Mouse (Mus musculus) left cerebral cortex, postnatal 36 days (tissue): Measurements from ENCODE around the gene Fto. TPM values are rescaled to one million over a fixed set of nuclear protein-coding genes. Genes with fewer than 3 reads are reported as not detected.

Experiments
- DNase-seq, 2 experiments: peaks; one replicate each; pipeline ENCODE4 v3.0.0; 2021 to 2022; ENCODE audit warnings: low spot score in 2 of 2, mixed read lengths in 1 of 2
- intact Hi-C: fragments of 180-260 bp; cut with DNase I; formaldehyde crosslinking; loops from one replicate; pipeline ENCODE4 v1.15.1; 2025
- total RNA-seq, 2 experiments: library from RNA; stranded (reverse); gene quantifications; 2 replicates each; pipeline ENCODE4 v1.2.3; 2021

Gene Fto
- 100 to 1,000 TPM; 153 to 156 TPM for total RNA-seq

DNA sequence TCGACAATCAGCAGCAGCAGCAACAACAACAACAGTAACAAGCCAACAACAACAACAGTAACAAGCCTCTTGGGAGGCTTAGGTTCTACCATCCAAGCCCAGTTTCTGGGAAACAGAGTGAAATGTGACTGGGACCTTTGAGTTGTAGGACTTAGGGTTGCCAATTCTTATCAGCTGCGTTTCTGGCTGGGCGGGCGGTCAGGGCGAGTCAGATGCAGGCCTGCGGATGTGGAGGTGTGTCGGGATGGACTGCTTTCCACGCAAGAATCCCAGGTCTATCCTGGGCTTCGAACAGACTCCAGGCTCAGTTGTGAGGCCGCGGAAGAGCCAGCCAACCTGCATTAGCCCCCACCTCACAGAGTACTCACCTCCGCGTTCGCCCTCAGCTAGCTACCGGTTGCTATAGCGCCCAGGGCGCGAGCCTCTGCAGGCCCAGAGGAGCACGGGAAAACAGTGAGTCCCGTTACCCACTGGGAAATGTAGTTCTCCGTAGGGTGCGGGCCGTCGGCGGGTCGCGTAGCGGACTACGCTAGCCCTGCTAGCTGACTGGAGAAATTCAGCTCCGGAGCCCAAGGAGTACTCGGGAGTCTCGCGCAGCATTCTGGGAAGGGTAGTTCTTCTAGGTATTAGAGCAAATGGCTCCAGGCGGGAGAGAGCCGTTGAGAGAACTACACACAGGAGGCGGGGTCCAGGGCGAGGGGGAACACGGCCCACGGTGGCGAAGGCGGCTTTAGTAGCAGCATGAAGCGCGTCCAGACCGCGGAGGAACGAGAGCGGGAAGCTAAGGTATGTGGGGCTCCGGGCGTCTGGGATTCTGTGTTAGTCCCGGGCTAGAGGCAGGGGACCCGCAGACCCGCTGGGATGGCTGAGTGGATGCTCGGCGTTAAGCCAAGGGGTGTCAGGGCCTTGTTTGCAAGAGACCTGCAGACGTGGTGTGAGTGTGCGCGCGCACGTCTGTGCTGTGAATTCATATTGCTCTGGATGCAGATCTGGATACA, at the start of gene Fto, which contains the start of gene Rpgrip1l:
Gene Fto, plus strand, starts transcription at position 691 of the 998 bp plus-strand sequence.
Gene Rpgrip1l, minus strand, starts transcription at position 428 of the 998 bp plus-strand sequence.
- intact Hi-C loops = no loop called here
- peak; percentile 96 to 98 for DNase-seq

DNA sequence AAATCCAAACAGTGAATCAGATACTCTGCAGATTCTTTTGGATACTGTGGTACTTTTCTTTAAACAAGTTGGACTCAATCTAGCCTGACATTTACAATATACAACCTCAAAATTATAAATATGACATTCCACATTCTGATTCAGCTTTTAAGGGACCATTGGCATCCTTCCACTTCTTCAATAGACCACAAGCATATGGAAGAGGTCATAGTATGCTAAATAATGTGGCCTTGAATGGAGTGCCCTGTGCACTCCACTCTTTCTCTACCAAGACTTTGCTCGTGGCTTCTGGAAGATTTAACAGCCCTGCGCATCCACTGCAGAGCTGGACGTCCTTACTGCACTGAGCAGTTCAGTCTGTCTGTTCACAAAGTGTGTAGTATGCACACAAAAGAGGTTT, 49.4 kb upstream of the Fto start:
- no peak for DNase-seq
- intact Hi-C loops = no loop called here

DNA sequence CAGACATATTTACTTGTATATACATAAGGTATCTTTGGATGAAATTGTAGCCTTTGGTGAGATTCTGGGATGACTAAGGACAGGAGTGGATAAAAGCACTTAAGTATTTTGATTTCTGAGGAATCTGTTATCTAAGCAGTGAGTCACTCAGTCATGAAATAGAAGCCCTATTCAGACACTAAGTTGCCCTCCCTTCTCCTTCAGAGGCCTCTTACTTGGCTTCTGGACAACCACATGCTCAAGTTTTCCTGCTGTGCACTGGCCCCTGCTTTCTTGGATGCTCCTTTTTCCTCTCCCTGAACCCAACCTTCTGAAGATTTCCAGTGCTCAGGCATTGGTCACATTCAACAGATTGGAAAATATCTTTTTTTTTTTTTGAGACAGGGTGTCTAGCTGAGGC, 48.8 kb upstream of the Fto start:
- no peak for DNase-seq
- intact Hi-C loops = no loop called here

DNA sequence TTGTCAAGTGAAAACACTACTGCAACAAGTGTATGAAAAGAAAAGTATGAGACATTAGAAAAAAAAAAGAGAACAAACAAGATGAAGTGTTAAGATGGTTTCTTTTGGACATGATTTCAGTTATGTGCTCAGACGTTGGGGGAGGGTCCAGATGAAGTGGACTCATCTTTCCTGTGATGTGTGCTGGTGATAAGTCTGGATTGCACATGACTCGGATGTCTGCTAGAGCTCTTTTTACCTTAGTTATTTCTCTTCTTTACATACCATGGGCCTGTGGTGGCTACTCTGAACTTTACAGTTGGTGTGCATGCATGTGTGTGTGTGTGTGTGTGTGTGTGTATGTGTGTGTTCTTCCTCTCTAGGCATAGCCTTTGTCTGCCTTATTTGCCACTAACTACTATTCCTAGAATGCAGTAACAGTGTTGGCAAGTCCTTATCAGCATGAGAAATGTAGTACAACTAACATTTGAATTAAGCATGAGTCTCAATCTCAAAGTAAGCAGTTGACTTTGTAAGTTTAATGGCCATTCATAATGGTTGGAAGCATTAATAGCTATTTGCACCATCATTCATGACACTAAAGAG, 43.9 kb upstream of the Fto start:
- no peak for DNase-seq
- intact Hi-C loops = no loop called here

DNA sequence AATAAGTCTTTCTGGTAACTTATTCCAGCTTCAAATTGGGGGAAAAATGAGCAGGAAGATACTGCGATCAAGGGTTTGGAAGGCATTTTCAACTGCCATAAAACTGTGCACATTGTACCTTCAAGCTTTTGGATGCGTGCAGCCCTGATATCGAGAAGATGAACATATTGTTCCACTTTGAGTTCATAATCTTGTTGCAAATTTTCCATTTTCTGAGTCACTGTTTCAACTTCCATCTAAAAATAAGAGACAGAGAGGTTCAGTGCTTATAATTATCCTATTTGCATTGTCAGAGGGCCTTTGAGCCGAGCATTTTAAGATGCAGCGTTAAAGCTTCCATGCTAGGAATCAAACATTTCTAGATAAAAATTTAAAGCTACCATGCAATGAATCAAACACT, 39.8 kb upstream of the Fto start:
- DNase-seq = no peak
- intact Hi-C loops = loop anchor here (10.0 kb wide), 1 partner anchor 59 kb away; no protein-coding TSS in a partner anchor

DNA sequence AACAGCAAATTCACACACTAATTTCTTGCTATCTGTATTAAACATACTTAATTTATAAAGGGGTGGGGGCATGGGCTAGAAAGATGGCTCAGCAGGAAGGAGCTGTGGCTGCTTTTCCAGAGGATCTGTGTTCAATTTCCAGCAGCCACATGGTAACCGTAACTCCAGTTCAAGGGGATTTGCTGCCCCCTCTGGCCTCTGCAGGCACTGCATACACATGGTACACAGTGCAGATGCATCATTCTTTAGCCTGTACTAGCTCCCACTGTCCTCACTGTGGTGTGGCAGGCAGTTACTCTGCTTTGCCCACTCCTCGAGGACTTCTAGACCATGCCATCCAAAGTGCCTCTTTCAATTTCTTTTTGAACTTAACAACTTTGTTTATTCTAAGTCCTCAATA, 37.0 kb upstream of the Fto start:
- no peak for DNase-seq
- intact Hi-C loops = loop anchor here (10.0 kb wide), 1 partner anchor 62 kb away; no protein-coding TSS in a partner anchor

DNA sequence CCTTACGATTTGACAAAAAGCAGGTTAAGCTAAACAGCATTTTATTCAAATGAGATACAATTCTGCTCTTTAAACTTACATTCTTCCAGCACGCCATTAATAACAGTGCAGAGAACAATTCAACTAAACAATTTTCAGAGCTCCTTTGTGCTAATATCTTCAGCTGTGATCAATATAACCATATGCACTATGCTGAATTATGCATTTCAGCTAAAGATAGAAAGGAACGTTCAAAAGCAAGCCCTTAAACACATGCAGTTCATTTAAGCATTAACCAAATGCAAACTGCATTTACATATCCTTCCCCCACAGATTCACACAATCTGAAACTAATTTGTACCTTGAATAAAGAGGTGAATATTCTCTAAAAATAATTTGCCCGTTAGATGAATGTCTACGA, 35.3 kb upstream of the Fto start:
- intact Hi-C loops = loop anchor here (10.0 kb wide), 1 partner anchor 63 kb away; no protein-coding TSS in a partner anchor
- no peak for DNase-seq

DNA sequence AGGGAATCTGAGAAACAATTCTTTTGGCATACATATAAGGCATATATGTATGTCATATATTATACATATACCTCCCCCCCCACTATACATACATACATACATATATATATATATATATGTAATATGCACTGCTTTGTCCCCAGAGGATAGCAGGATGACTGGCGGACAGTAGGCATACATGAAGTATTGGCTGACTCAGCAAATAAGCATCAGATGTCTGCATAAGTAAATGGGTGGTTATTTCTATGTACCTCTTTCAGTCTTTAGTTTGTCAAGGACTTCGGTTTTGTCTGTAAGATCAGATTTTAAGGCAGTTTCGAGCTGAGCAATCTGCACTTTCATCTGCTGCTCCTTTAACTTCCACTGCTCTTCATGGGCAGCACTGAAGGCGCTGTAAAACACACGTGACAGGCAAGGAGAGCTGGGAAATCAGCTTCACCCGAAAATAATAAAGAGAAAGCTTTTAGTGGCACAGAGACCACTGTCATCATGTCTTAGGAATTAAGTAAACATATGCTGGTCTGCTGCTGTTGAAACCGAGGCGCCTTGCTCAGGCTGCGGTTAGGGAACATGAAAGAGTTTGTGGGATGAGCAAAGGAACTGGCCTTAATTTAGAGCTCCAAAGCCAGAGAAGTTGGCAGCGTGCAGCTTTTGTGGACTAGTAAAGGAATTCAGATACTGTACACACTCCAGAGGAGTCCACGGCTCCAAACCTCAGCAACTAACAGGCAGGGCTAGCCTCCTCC, 32.7 kb upstream of the Fto start:
- intact Hi-C loops = no loop called here
- no peak for DNase-seq

DNA sequence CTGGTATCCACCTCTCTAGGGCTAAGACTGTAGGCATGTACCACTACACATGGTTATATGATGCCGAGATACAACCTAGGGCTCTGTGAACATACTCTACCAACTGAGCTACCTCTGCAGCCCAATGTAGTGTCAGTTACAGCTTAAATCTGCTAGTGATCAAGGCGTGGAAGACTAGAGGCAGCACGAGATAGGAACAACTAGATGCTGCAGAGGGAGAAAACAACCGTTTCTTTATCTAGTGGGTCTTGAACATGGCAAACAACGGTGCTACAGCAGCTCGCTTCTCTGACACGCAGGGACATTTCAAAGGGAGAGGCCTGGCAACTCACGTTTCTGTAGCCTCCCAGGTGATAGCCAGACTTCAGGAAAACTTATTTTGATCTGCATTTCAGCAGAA, 31.8 kb upstream of the Fto start:
- DNase-seq = no peak
- intact Hi-C loops = no loop called here

DNA sequence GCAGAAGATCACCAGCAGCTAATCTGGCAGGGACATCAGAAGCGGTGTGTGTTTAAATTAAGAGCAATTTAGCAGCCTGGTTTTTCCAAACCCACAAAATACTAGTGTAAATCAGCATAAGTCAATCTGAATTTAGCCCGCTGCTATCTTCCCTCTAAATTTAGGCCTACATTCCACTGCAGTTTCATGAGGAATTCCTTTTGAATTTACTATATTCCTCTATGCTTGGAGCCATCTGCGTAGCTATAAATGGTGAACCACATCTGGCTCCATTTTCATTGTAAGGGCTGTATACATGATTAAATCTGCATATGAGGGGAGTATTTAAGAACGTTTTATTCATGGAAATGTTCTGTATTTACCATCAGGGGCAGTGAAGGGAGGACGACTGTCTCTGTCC, 30.7 kb upstream of the Fto start:
- DNase-seq = no peak
- intact Hi-C loops = no loop called here

DNA sequence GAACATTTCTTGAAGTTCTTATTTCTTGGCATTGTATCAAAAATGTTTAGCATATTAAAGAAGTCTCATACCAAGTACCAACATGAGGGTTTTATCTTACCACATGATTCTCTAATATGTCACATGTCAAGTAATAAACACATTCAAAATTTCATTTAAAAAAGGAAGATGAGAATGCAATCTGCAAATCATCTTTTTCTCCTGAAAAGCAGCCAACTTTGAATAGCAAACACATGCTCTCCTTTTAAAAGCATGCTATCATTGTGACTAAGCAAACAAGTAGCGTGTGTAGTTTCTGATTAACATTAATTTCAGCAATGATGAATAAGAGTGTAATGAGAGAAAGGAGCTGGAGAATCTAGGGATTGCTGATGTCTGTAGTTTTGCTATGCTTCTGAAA, 29.5 kb upstream of the Fto start:
- intact Hi-C loops = no loop called here
- DNase-seq = no peak

DNA sequence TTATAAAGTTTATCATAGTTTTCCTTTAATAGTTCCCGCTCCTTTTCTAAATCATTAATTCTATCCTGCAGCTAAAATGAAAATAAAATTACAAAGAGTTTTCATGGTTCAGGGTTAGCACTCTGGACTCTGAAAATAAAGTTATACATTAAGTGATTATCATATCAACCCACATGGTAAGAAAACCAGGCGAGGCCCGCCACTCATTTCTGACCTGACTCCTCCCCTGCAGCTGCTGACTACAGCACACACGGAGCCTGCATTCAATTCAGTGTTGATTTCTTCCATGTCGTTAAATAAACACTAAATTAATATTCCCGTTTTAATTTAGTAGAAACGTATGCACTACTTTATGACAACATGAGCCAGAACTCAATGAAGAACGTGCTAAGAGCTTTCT, 27.1 kb upstream of the Fto start:
- intact Hi-C loops = no loop called here
- DNase-seq = no peak

DNA sequence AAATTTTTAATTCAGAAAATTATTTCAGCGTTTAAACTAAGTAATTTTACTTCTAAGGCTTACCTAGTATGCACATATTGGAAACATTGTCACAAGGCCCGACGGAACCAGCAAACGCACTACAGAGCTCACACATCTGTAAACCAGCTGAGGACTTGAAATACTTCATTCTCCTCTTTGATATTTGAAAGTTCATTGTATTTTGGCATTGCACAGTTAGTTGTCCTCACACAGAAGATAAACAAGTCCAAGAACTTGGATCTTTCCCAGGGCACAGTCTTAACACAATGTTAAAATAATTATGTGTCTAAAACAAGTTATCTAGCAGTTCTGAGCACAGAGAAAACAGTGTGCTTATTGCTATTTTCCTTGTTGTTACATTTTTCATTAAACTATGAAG, 22.7 kb upstream of the Fto start:
- intact Hi-C loops = no loop called here
- DNase-seq = no peak

DNA sequence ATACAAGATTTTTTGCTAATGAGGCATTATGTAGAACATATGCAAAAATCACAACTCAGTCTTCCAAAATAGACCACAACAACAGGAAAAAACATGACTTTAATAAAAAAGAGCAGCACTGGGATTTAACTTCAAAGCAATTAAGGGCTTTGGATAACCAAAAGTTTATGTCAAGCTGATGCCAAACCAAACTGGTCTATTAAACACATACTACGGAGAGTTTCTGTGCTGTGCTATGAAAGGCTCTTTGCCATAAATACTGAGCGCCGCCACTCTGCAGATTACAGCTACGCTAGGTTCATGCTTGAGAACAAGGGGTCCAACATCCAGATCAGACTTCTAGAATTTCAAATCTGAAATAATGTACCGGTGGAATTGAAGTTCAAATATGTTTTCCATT, 17.5 kb upstream of the Fto start:
- intact Hi-C loops = no loop called here
- DNase-seq = no peak

DNA sequence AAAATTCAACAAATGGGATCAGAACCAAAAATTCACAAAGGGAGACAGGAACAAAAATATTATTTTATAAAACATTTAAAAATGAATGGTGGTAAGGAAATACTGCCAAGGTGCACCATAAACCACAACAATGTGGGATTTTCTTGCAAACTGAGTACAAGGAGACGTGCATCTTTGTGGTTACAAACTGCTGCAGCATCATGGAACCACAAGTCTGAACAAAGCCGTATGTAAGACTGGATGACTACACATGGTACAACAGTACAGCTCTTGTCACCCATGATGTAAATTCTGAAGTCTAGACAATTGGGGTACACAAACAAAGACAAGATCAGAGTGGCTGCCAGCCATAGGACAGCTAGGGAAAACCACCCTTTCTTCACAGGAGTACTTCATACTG, 14.7 kb upstream of the Fto start:
- DNase-seq = no peak
- intact Hi-C loops = no loop called here

DNA sequence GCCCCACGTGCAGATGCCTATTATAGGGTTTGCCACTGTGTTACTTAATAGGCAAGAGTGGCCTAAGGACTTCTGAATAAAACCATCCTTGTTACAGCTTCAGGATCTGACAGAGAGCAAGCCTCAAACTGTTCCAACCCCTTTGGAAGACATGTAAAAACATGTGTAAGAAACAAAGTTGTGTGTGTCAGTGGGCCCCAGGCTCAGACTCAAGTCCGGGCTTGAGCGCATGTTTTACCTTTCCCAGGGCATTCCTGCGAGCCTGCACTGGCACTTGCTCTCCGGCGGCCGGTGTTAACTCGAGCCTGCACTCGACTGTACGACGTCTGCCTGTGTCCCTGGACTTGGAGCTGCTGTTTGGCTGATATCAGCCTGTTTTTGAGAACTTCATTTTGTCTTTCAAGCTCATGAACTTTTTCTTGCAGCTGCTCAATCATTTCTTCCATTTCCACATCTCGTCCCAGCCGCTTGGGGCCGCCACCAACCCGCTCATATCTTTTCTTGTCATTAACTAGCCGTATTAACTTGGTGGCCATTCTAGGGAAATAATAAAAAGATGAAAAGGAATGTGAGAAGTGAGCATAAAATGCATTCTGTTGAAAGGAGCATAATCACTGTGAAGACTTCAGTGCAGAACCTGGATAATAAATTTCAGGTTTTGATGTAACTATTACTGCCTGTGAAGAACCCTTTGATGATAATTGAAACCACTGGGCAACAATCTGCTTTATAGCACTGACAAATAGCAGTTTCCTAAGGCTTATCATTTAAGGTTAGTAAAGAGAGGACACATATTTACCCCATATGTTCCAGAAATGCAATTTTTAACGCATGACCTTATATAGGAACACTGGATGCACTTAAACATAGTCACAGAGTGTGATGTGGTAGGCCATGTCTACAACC, 8.6 kb upstream of the Fto start:
- intact Hi-C loops = no loop called here
- DNase-seq = no peak

DNA sequence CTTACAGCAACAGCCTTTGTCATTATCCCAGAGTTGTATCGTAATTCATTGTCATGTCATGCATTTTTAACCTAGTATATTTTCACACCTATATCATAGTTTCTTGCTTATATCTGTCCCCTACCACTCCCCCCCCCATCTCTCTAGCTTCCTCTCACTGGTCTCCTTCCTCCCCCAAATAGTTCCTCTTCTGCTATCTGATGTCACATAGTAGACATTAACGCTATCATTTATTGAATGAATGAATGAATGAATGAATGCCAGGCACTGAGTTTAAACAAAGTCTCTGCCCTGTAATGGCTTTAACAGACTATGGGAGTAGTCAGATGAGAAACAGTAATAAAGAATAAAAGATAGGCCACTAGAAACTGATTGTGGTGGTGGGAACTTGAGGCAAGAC, 983 bp upstream of the Fto start:
- intact Hi-C loops = no loop called here
- no peak for DNase-seq

DNA sequence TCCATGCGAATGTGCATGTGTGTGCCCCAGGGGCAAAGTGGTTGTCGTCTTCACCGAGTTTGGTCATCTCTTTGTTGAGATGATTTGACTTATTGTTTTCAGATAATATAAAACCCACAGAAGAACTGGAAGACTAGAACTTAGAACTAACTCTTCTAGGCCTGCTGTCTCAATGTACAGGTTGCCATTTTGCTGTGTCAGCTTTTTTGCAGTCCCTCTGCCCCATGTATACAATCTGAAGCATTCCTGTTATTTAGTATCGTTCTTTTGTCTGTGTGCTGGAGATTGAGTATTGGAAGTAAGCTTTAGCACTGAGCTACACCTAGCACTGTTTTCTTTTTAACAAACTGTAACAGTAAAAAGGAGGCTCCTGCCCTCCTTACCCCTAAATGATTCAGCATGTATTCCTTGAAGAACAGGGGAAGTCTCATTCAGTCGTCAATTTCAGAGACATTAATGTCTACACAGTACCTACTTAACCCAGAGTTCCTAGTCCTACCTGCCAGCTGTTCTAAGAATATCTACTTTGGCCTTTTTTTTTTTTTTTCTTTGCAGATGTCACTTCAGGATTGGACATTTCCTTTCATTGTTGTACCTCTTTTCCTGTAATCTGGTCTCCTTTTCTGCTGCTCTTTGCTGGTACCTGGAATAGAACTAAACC, 4.4 kb downstream of the Fto start:
- DNase-seq = no peak
- intact Hi-C loops = no loop called here
